ENCODE assay signal across 7 mouse cellular contexts in genomic region chr6:33059735-33060576, GRCm38 (mm10). TPM values are rescaled to one million over a fixed set of nuclear protein-coding genes. Genes with fewer than 3 reads are reported as not detected.
A peak's percentile ranks its signal among the peaks of the same experiment; 100 is the strongest.
DNase-seq lines count a peak whose midpoint lies in the region; ATAC-seq and TF ChIP-seq lines count a peak whose summit lies in the region.

TSS of gene Chchd3 (minus strand) at chr6:33060260.

- H3K27ac ChIP-seq in embryonic facial prominence, embryonic 10.5 days (replicated peaks) = peak within 1 kb of the TSS; percentile 90
- H3K27ac ChIP-seq in intestine, postnatal 0 days (ENCODE audit: low read depth, low read length) = peak within 1 kb of the TSS; percentile 86
- H3K27ac ChIP-seq in midbrain, embryonic 12.5 days (replicated peaks) = 0 out of 2 replicates have a peak within 1 kb of the TSS, but pooled peaks have one; percentile 12
- peak within 1 kb of the TSS; percentile 67 for H3K27ac ChIP-seq in small intestine, adult 2 months (ENCODE audit: insufficient read depth, low read depth, low read length)

- DNase-seq in adrenal gland, postnatal 10 days = peak; percentile 96
- DNase-seq in embryonic facial prominence, embryonic 10.5 days (ENCODE audit: low spot score) = peak; percentile 94
- DNase-seq in gonadal fat pad, adult 2 months (ENCODE audit: low read depth) = peak; percentile 89
- peak; percentile 97 for DNase-seq in left cerebral cortex, postnatal 4 days

- H3K27me3 ChIP-seq in embryonic facial prominence, embryonic 10.5 days (replicated peaks; ENCODE audit: low read depth, poor library complexity, severe bottlenecking) = no peaks in the 10 kb centered on the region
- no peaks in the 10 kb centered on the region for H3K27me3 ChIP-seq in intestine, postnatal 0 days (replicated peaks; ENCODE audit: control insufficient read depth, insufficient read depth, low read length)
- no peaks in the 10 kb centered on the region for H3K27me3 ChIP-seq in midbrain, embryonic 12.5 days
- H3K27me3 ChIP-seq in small intestine, adult 2 months (ENCODE audit: control insufficient read depth, insufficient read depth, low read length) = no peaks in the 10 kb centered on the region

- no peaks in the 10 kb centered on the region for H3K9me3 ChIP-seq in embryonic facial prominence, embryonic 10.5 days
- H3K9me3 ChIP-seq in intestine, postnatal 0 days (ENCODE audit: control insufficient read depth) = no peaks in the 10 kb centered on the region
- H3K9me3 ChIP-seq in midbrain, embryonic 12.5 days = no peaks in the 10 kb centered on the region

- TF ChIP-seq POLR2A in small intestine, adult 2 months (IDR thresholded peaks at IDR 0.05; ENCODE audit: low read depth, low read length) = 0 out of 2 replicates have a peak, but pooled peaks have one; percentile 21

- H3K4me1 ChIP-seq in embryonic facial prominence, embryonic 10.5 days = peaks cover 6% of the 10 kb centered on the region
- H3K4me1 ChIP-seq in intestine, postnatal 0 days (replicated peaks; ENCODE audit: control insufficient read depth, insufficient read depth, low read length) = no peaks in the 10 kb centered on the region
- H3K4me1 ChIP-seq in midbrain, embryonic 12.5 days = peaks cover 7% of the 10 kb centered on the region
- no peaks in the 10 kb centered on the region for H3K4me1 ChIP-seq in small intestine, adult 2 months (ENCODE audit: control insufficient read depth, insufficient read depth, insufficient read length, low read length)

- WGBS in embryonic facial prominence, embryonic 10.5 days = under 1% methylated on average over 50 of the region's 50 CpGs
- WGBS in intestine, postnatal 0 days = under 1% methylated on average over 50 of the region's 50 CpGs
- WGBS in midbrain, embryonic 12.5 days = under 1% methylated on average over 50 of the region's 50 CpGs
- WGBS in small intestine, adult 2 months = under 1% methylated on average over 50 of the region's 50 CpGs

- H3K4me2 ChIP-seq in intestine, postnatal 0 days (replicated peaks; ENCODE audit: low read depth) = peak within 1 kb of the TSS; percentile 78
- H3K4me2 ChIP-seq in midbrain, embryonic 12.5 days (replicated peaks) = peak within 1 kb of the TSS; percentile 81

- H3K36me3 ChIP-seq in embryonic facial prominence, embryonic 10.5 days (replicated peaks) = peaks cover 12% of the 10 kb centered on the region
- peaks cover 3% of the 10 kb centered on the region; the same call in 1 of the 2 replicates for H3K36me3 ChIP-seq in intestine, postnatal 0 days (ENCODE audit: control insufficient read depth, insufficient read depth)
- 0 out of 2 replicates have a peak, but pooled peaks cover under 1% of the 10 kb centered on the region for H3K36me3 ChIP-seq in midbrain, embryonic 12.5 days
- 0 out of 2 replicates have a peak, but pooled peaks cover 2% of the 10 kb centered on the region for H3K36me3 ChIP-seq in small intestine, adult 2 months (ENCODE audit: control insufficient read depth, insufficient read depth, low read length)

- no peak for TF ChIP-seq CTCF in intestine, postnatal 0 days (IDR thresholded peaks at IDR 0.05; ENCODE audit: low read depth)
- no peak for TF ChIP-seq CTCF in small intestine, adult 2 months (IDR thresholded peaks at IDR 0.05; ENCODE audit: extremely low read depth, insufficient read length, insufficient replicate concordance, low read depth, low read length)

- ATAC-seq in intestine, postnatal 0 days = peak; percentile 99
- peak; percentile 100 for ATAC-seq in midbrain, embryonic 12.5 days (ENCODE audit: low FRiP score, low read depth)

- intact Hi-C loops in left cerebral cortex, postnatal 4 days (cut with DNase I) = no loop called here

- peak within 1 kb of the TSS; percentile 70 for H3K9ac ChIP-seq in intestine, postnatal 0 days (ENCODE audit: low read depth, low read length)
- H3K9ac ChIP-seq in midbrain, embryonic 12.5 days (replicated peaks) = peak within 1 kb of the TSS; percentile 84

- peak within 1 kb of the TSS; percentile 94 for H3K4me3 ChIP-seq in embryonic facial prominence, embryonic 10.5 days
- peak within 1 kb of the TSS; percentile 86 for H3K4me3 ChIP-seq in intestine, postnatal 0 days (ENCODE audit: low read depth, low read length)
- H3K4me3 ChIP-seq in midbrain, embryonic 12.5 days = peak within 1 kb of the TSS; percentile 86
- H3K4me3 ChIP-seq in small intestine, adult 2 months (ENCODE audit: low read depth, low read length) = peak within 1 kb of the TSS; percentile 72

RNA-seq across cellular contexts. Expression of gene Chchd3, which starts in this region (rescaled TPM):
- 100 to 1,000 TPM; 322 to 368 TPM for total RNA-seq in adrenal gland, postnatal 10 days (2021)
- 116 and 118 TPM in 2 replicates for polyA plus RNA-seq in embryonic facial prominence, embryonic 10.5 days (2016; fragmentation: Nextera tagmentation; extraction: Ambion mirVana)
- 51.4 and 51.8 TPM in 2 replicates for polyA plus RNA-seq in gonadal fat pad, adult 2 months (2012; rRNA removed)
- 127 and 134 TPM in 2 replicates for polyA plus RNA-seq in intestine, postnatal 0 days (2015; fragmentation: Nextera tagmentation; extraction: Ambion mirVana)
- total RNA-seq in left cerebral cortex, postnatal 4 days (2021) = 10 to 100 TPM; 80.6 to 82.2 TPM
- polyA plus RNA-seq in midbrain, embryonic 12.5 days (2016; fragmentation: Nextera tagmentation; extraction: Ambion mirVana) = 118 and 120 TPM in 2 replicates
- polyA plus RNA-seq in small intestine, adult 2 months (2012; rRNA removed) = 33.9 and 78.8 TPM in 2 replicates

Comparison
In these comparisons a context has a peak if more than half of its experiments do, and no peak if none do; other contexts are left out.
1. Peak in every context shown above with its lines: DNase-seq, ATAC-seq, H3K4me3 ChIP-seq and H3K27ac ChIP-seq.
2. H3K27ac ChIP-seq: peak in every context shown above with its lines; median percentile 90 in embryonic facial prominence, embryonic 10.5 days; 86 in intestine, postnatal 0 days; 67 in small intestine, adult 2 months; 12 in midbrain, embryonic 12.5 days.